Mouse (Mus musculus): Measurements from ENCODE around the gene Ech1. TPM values are rescaled to one million over a fixed set of nuclear protein-coding genes. Genes with fewer than 3 reads are reported as not detected.

The Ech1 gene
- polyA plus RNA-seq, 1 experiment, result 132 TPM

DNA sequence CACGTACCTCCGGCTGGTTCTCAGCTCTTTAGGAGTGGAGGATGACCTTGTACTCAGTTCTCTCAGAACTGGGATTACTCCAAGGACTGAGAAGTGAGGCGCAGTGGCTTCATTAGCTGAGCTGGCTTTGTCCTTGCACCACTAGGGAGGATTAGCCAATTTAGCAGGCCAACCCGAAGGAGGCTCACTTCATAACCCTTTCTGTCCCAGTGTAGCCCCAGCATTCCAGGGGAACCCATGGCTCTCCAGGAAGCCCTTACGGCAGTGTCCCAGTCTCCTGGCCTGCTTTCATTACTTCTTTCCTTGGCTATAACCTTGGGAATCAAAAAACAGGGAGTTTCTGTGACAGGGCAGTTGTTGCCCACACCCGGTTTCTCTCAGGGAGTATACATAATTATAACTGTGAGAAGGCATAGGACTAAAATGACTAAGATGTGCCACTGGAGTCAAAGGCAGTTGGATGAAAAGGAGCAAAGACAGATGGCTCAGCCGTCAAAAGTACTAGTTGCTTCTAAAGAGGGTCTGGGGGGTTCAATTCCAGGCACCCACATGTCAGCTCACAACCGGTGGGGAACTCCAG is 17.3 kb upstream of the Ech1 start:
- TF ChIP-seq USF1 (IDR thresholded peaks at IDR 0.05; ENCODE audit: low read depth), result no peak
- no peak for TF ChIP-seq MYOD1 (IDR thresholded peaks at IDR 0.05; ENCODE audit: control insufficient read depth in 1 of 3, insufficient read length in 2 of 3, low read depth in 2 of 3)
- TF ChIP-seq MYOG (IDR thresholded peaks at IDR 0.05; ENCODE audit: control insufficient read depth in 1 of 3, insufficient read depth in 1 of 3, insufficient read length in 2 of 3, low read depth in 2 of 3), result no peak
- no peak for TF ChIP-seq TCF3 (IDR thresholded peaks at IDR 0.05; ENCODE audit: insufficient read length, low read depth)
- no peak for TF ChIP-seq TCF12 (IDR thresholded peaks at IDR 0.05; ENCODE audit: insufficient read depth, poor library complexity, severe bottlenecking)
- H3K79me2 ChIP-seq (ENCODE audit: control insufficient read depth, insufficient read depth), result peaks cover 14% of the 10 kb centered on the region

GRCm38 (mm10) chr7:28808221-28808941 is 16.6 kb upstream of the Ech1 start, which contains the start of gene Hnrnpl:
Hnrnpl (plus strand) TSS chr7:28808541.
- Histone ChIP-seq H3K27me3 (ENCODE audit: control insufficient read depth, insufficient read depth, insufficient read length) (no peaks in the 10 kb centered on the region), H3K4me2 (ENCODE audit: low read depth) (peak within 1 kb of the TSS; percentile 99), H3ac (ENCODE audit: control insufficient read depth, insufficient read length) (peak within 1 kb of the TSS; percentile 95), H3K79me2 (ENCODE audit: control insufficient read depth, insufficient read depth) (peaks cover 21% of the 10 kb centered on the region), H3K36me3 (ENCODE audit: control insufficient read depth, insufficient read depth) (peaks cover 10% of the 10 kb centered on the region), H3K4me3 (peak within 1 kb of the TSS; percentile 67)
- peak; percentile 41 to 88 (median 51) for TF ChIP-seq MYOG (IDR thresholded peaks at IDR 0.05; ENCODE audit: control insufficient read depth in 1 of 3, insufficient read depth in 1 of 3, insufficient read length in 2 of 3, low read depth in 2 of 3)
- TF ChIP-seq POLR2A (IDR thresholded peaks at IDR 0.05; ENCODE audit: insufficient read length, low read depth), result peak; percentile 64
- no peak; the same call in 1 of the 2 replicates for TF ChIP-seq CEBPB (IDR thresholded peaks at IDR 0.05; ENCODE audit: insufficient read depth, poor library complexity, severe bottlenecking)
- no peak for TF ChIP-seq REST (IDR thresholded peaks at IDR 0.05; ENCODE audit: insufficient read depth, insufficient read length)
- TF ChIP-seq MYOD1 (IDR thresholded peaks at IDR 0.05; ENCODE audit: control insufficient read depth in 1 of 3, insufficient read length in 2 of 3, low read depth in 2 of 3), result peak in 2 of 3 experiments; percentile 75 to 86
- no peak for TF ChIP-seq MAX (IDR thresholded peaks at IDR 0.05; ENCODE audit: low read depth)
- TF ChIP-seq POLR2AphosphoS2 (IDR thresholded peaks at IDR 0.05; ENCODE audit: insufficient read length, low read depth), result peak; percentile 56

More for the DNA sequence above, 17.3 kb upstream of the Ech1 start:
- H3K4me3 ChIP-seq, result peak overlapping the region; percentile 67
- peaks cover 4% of the 10 kb centered on the region for H3K36me3 ChIP-seq (ENCODE audit: control insufficient read depth, insufficient read depth)
- no peaks in the 10 kb centered on the region for H3K27me3 ChIP-seq (ENCODE audit: control insufficient read depth, insufficient read depth, insufficient read length)
- H3K4me2 ChIP-seq (ENCODE audit: low read depth), result peak overlapping the region; percentile 99
- peak overlapping the region; percentile 95 for H3ac ChIP-seq (ENCODE audit: control insufficient read depth, insufficient read length)

DNA sequence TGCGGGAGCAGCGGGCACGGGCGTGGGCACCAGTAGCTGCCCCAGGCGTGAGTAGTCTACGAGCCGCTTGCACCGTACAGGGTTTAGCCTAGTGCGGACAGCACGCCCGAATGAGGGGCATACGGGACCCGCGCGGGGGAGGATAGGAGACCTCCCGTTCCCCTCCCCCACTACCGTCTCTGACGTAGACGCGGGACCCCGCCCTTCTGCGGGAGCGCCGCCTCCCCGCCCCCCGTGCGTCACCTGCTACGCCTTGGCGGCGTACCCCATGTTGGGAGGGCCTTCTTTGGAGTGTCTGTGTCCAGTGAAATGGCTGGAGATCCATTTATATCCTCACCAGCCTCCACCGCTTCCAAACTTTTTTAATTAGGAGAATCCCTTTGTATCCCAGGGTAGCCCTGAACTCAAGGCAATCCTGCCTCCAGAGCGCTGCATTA is 16.0 kb upstream of the Ech1 start:
- H3K4me2 ChIP-seq (ENCODE audit: low read depth), result peak overlapping the region; percentile 98
- peak overlapping the region; percentile 95 for H3ac ChIP-seq (ENCODE audit: control insufficient read depth, insufficient read length)
- TF ChIP-seq E2F4 (IDR thresholded peaks at IDR 0.05; ENCODE audit: insufficient read depth), result no peak
- no peak for TF ChIP-seq REST (IDR thresholded peaks at IDR 0.05; ENCODE audit: insufficient read depth, insufficient read length)
- peak in 1 of 3 experiments; percentile 76 for TF ChIP-seq MYOG (IDR thresholded peaks at IDR 0.05; ENCODE audit: control insufficient read depth in 1 of 3, insufficient read depth in 1 of 3, insufficient read length in 2 of 3, low read depth in 2 of 3)
- peak; percentile 82 for TF ChIP-seq POLR2A (IDR thresholded peaks at IDR 0.05; ENCODE audit: insufficient read length, low read depth)
- TF ChIP-seq POLR2AphosphoS2 (IDR thresholded peaks at IDR 0.05; ENCODE audit: insufficient read length, low read depth), result peak; percentile 97
- TF ChIP-seq MAX (IDR thresholded peaks at IDR 0.05; ENCODE audit: low read depth), result no peak
- peak in 2 of 3 experiments; percentile 52 to 85 for TF ChIP-seq MYOD1 (IDR thresholded peaks at IDR 0.05; ENCODE audit: control insufficient read depth in 1 of 3, insufficient read length in 2 of 3, low read depth in 2 of 3)
- no peaks in the 10 kb centered on the region for H3K27me3 ChIP-seq (ENCODE audit: control insufficient read depth, insufficient read depth, insufficient read length)
- peaks cover 15% of the 10 kb centered on the region for H3K36me3 ChIP-seq (ENCODE audit: control insufficient read depth, insufficient read depth)
- peak overlapping the region; percentile 67 for H3K4me3 ChIP-seq
- H3K79me2 ChIP-seq (ENCODE audit: control insufficient read depth, insufficient read depth), result peaks cover 27% of the 10 kb centered on the region

DNA sequence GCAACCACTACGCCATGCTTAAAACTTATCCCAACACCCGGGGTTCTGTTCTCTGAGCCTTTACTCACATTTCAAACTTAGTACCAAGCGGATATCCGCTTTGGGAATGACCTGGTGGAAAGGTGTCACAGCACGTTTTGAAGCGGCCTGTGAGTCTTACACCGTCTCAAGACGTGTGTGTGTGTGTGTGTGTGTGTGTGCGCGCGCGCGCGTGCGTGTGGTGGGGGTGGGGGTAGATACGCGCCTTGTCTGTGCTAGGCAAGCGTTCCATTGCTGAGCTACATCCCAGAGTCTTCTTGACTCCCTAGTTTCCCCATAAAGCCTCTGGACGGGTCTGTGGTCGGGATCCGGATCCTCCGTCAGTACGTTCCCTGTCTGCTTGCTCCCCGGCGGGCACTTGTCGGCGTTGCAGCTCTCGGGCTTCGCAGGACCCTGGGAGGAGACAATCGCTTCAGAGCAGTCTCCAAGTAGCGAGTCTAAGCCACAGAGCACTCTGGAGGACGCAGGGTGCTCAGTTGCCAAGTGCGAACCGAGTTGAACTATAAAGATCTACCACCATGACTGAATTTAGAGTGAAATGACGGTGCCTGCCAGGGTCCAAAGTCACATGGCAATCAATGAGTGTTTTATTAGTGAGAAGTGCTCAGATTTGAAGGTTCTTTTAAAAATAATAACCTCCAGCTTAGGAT is 15.5 kb upstream of the Ech1 start:
- Histone ChIP-seq H3K27me3 (ENCODE audit: control insufficient read depth, insufficient read depth, insufficient read length) (no peaks in the 10 kb centered on the region), H3K4me2 (ENCODE audit: low read depth) (peak overlapping the region; percentile 98), H3K4me3 (peak overlapping the region; percentile 67), H3K36me3 (ENCODE audit: control insufficient read depth, insufficient read depth) (peaks cover 21% of the 10 kb centered on the region), H3K79me2 (ENCODE audit: control insufficient read depth, insufficient read depth) (peaks cover 33% of the 10 kb centered on the region), H3ac (ENCODE audit: control insufficient read depth, insufficient read length) (peak overlapping the region; percentile 95)
- TF ChIP-seq MYOG (IDR thresholded peaks at IDR 0.05; ENCODE audit: control insufficient read depth in 1 of 3, insufficient read depth in 1 of 3, insufficient read length in 2 of 3, low read depth in 2 of 3) (no peak), MAX (IDR thresholded peaks at IDR 0.05; ENCODE audit: low read depth) (no peak), USF1 (IDR thresholded peaks at IDR 0.05; ENCODE audit: low read depth) (no peak), E2F4 (IDR thresholded peaks at IDR 0.05; ENCODE audit: insufficient read depth) (no peak), POLR2AphosphoS2 (IDR thresholded peaks at IDR 0.05; ENCODE audit: insufficient read length, low read depth) (peak; percentile 57), CEBPB (IDR thresholded peaks at IDR 0.05; ENCODE audit: insufficient read depth, poor library complexity, severe bottlenecking) (no peak), POLR2A (IDR thresholded peaks at IDR 0.05; ENCODE audit: insufficient read length, low read depth) (peak; percentile 74), MYOD1 (IDR thresholded peaks at IDR 0.05; ENCODE audit: control insufficient read depth in 1 of 3, insufficient read length in 2 of 3, low read depth in 2 of 3) (peak in 1 of 3 experiments; percentile 17), TCF12 (IDR thresholded peaks at IDR 0.05; ENCODE audit: insufficient read depth, poor library complexity, severe bottlenecking) (no peak), SRF (IDR thresholded peaks at IDR 0.05; ENCODE audit: control insufficient read depth, insufficient read length, low read depth) (no peak)

Measured in myocyte (in vitro differentiated cells).